Mouse (Mus musculus) embryonic fibroblast, embryonic 13.5 days (primary cell): ENCODE data around the gene Serpina9.

ENCODE experiments used
- CTCF ChIP-seq: IDR thresholded peaks from 2 replicates; pipeline ENCODE4 v1.5.1; 2011; ENCODE audit warnings: mild to moderate bottlenecking, control low read depth, low read length, moderate library complexity, borderline replicate concordance; ENCODE audit not compliant: insufficient read depth
- POLR2A ChIP-seq: IDR thresholded peaks from 2 replicates; pipeline ENCODE4 v1.6.1; 2011; ENCODE audit warnings: low read depth, mild to moderate bottlenecking, control low read depth, low read length, moderate library complexity

- no peak for TF ChIP-seq CTCF
- no peak for TF ChIP-seq POLR2A
Observed at GRCm38 (mm10) chr12:104045713-104046112, 32.2 kb upstream of the Serpina9 start.
